Mouse (Mus musculus) midbrain, embryonic 13.5 days (tissue): Measurements from ENCODE around the gene Vmn2r113. TPM values are rescaled to one million over a fixed set of nuclear protein-coding genes. Genes with fewer than 3 reads are reported as not detected.
"Not testable (repeated sequence)": the region's sequence is repeated elsewhere in the genome, so short reads cannot be mapped to it uniquely, and the experiment has no call there.

Source experiments
- ATAC-seq: fragments of 200-750 bp; cut with Nextera tagmentation; 2 replicates; pipeline ENCODE4 v1.8.0; 2017; ENCODE audit warnings: mild to moderate bottlenecking, moderate TSS enrichment, moderate library complexity
- H3K27ac ChIP-seq: fragments of 300-500 bp; sonication (generic); 2 replicates; pipeline ENCODE4 v1.5.1; 2015; ENCODE audit warnings: inconsistent platforms, mild to moderate bottlenecking, moderate library complexity
- H3K27me3 ChIP-seq: fragments of 300-500 bp; sonication (generic); 2 replicates; pipeline ENCODE4 v1.6.1; 2015; ENCODE audit warnings: mild to moderate bottlenecking, inconsistent platforms
- H3K36me3 ChIP-seq: fragments of 300-500 bp; sonication (generic); 2 replicates; pipeline ENCODE4 v1.6.1; 2015; ENCODE audit warnings: mild to moderate bottlenecking, inconsistent platforms
- H3K4me1 ChIP-seq: fragments of 300-500 bp; sonication (generic); replicated peaks from 2 replicates; pipeline ENCODE4 v1.6.1; 2015; ENCODE audit warnings: inconsistent platforms
- H3K4me2 ChIP-seq: fragments of 300-500 bp; sonication (generic); replicated peaks from 2 replicates; pipeline ENCODE4 v1.6.1; 2015; ENCODE audit warnings: moderate library complexity, mild to moderate bottlenecking, inconsistent platforms
- H3K4me3 ChIP-seq: fragments of 300-500 bp; sonication (generic); replicated peaks from 2 replicates; pipeline ENCODE4 v1.5.1; 2015; ENCODE audit warnings: mild to moderate bottlenecking, inconsistent platforms
- H3K9ac ChIP-seq: fragments of 300-500 bp; sonication (generic); replicated peaks from 2 replicates; pipeline ENCODE4 v1.6.1; 2015; ENCODE audit warnings: mild to moderate bottlenecking, inconsistent platforms
- H3K9me3 ChIP-seq: fragments of 300-500 bp; sonication (generic); 2 replicates; pipeline ENCODE4 v1.6.1; 2016; ENCODE audit warnings: mild to moderate bottlenecking, inconsistent platforms
- WGBS: fragments of 180-500 bp; shearing (Covaris S2); methylation state at CpG from one replicate; pipeline ENCODE4 v1.1.7; 2015; 5-methylcytosine and 5-hydroxymethylcytosine counted together
- polyA plus RNA-seq: library from polyadenylated mRNA; unstranded; fragments of >200 nt; fragmentation: Nextera tagmentation; extraction: Ambion mirVana; gene quantifications from 2 replicates; pipeline ENCODE4 v1.2.1, GENCODE M21; 2015

The Vmn2r113 gene
- not detected in 2 replicates for polyA plus RNA-seq

GRCm38 (mm10) chr17:22942684-22943083 is at the start of gene Vmn2r113:
TSS of gene Vmn2r113 (plus strand) at chr17:22942984.
- H3K4me3 ChIP-seq, H3K36me3 ChIP-seq, H3K27me3 ChIP-seq, H3K9me3 ChIP-seq, H3K9ac ChIP-seq, H3K27ac ChIP-seq, H3K4me2 ChIP-seq, H3K4me1 ChIP-seq, ATAC-seq: not testable (repeated sequence)
- WGBS = no CpG with 5 or more reads among the region's 4 CpGs

Other genes starting within 250 kb of the Vmn2r113 start
- 23.7 and 26.5 TPM in 2 replicates for gene Zfp945, start 75.8 kb upstream of the Vmn2r113 start, polyA plus RNA-seq
- gene Vmn2r-ps130, start 118.2 kb downstream of the Vmn2r113 start, polyA plus RNA-seq = not detected in 2 replicates